Mouse (Mus musculus): ENCODE results near the gene Krt79. TPM values are rescaled to one million over a fixed set of nuclear protein-coding genes. Genes with fewer than 3 reads are reported as not detected.

The Krt79 gene
- polyA plus RNA-seq, 1 experiment from 2014 or later, result 0.29 TPM

GRCm38 (mm10) chr15:101980849-101981248, 40.7 kb upstream of the Krt79 start:
- Histone ChIP-seq H3K9ac (ENCODE audit: low read depth, low read length) (no peak overlapping the region), H3K27ac (peak overlapping the region; percentile 75; the same call in 1 of the 2 replicates), H3K4me3 (replicated peaks; ENCODE audit: low read depth, low read length) (no peak overlapping the region), H3K4me2 (ENCODE audit: low read length) (no peak overlapping the region), H3K27me3 (ENCODE audit: insufficient read depth, low read length) (no peaks in the 10 kb centered on the region), H3K36me3 (ENCODE audit: insufficient read depth, low read length) (no peaks in the 10 kb centered on the region), H3K9me3 (replicated peaks; ENCODE audit: low read length) (no peaks in the 10 kb centered on the region), H3K4me1 (replicated peaks; ENCODE audit: insufficient read depth, low read length) (peaks cover 22% of the 10 kb centered on the region)
- no peak for DNase-seq (ENCODE audit: low spot score)
- TF ChIP-seq CTCF (IDR thresholded peaks at IDR 0.05; ENCODE audit: low read depth), result no peak
- peak; percentile 30; the same call in 1 of the 2 replicates for ATAC-seq (replicated peaks; ENCODE audit: low FRiP score, low read depth)
- 45% methylated on average over 6 of the region's 6 CpGs for WGBS

- no peaks in the 10 kb centered on the region for H3K36me3 ChIP-seq (ENCODE audit: insufficient read depth, low read length)
- H3K27me3 ChIP-seq (ENCODE audit: insufficient read depth, low read length), result no peaks in the 10 kb centered on the region
- peaks cover 25% of the 10 kb centered on the region for H3K4me1 ChIP-seq (replicated peaks; ENCODE audit: insufficient read depth, low read length)
- peak; percentile 90 for DNase-seq (ENCODE audit: low spot score)
- peak overlapping the region; percentile 14; the same call in 1 of the 2 replicates for H3K4me3 ChIP-seq (replicated peaks; ENCODE audit: low read depth, low read length)
- H3K9ac ChIP-seq (ENCODE audit: low read depth, low read length), result peak overlapping the region; percentile 55
- peak; percentile 39; the same call in 1 of the 2 replicates for TF ChIP-seq CTCF (IDR thresholded peaks at IDR 0.05; ENCODE audit: low read depth)
- peak; percentile 91 for ATAC-seq (replicated peaks; ENCODE audit: low FRiP score, low read depth)
- peak overlapping the region; percentile 54 for H3K4me2 ChIP-seq (ENCODE audit: low read length)
- 2% methylated on average over 38 of the region's 39 CpGs for WGBS
- no peaks in the 10 kb centered on the region for H3K9me3 ChIP-seq (replicated peaks; ENCODE audit: low read length)
- peak overlapping the region; percentile 94 for H3K27ac ChIP-seq
Observed at GRCm38 (mm10) chr15:101977043-101977726, 37.1 kb upstream of the Krt79 start.

GRCm38 (mm10) chr15:101976641-101977040, 36.5 kb upstream of the Krt79 start:
- H3K4me1 ChIP-seq (replicated peaks; ENCODE audit: insufficient read depth, low read length), result peaks cover 25% of the 10 kb centered on the region
- no peak for DNase-seq (ENCODE audit: low spot score)
- no peaks in the 10 kb centered on the region for H3K27me3 ChIP-seq (ENCODE audit: insufficient read depth, low read length)
- peak overlapping the region; percentile 55; the same call in 1 of the 2 replicates for H3K9ac ChIP-seq (ENCODE audit: low read depth, low read length)
- no peaks in the 10 kb centered on the region for H3K36me3 ChIP-seq (ENCODE audit: insufficient read depth, low read length)
- no peaks in the 10 kb centered on the region for H3K9me3 ChIP-seq (replicated peaks; ENCODE audit: low read length)
- H3K4me3 ChIP-seq (replicated peaks; ENCODE audit: low read depth, low read length), result no peak overlapping the region
- WGBS, result 23% methylated on average over 3 of the region's 3 CpGs
- peak overlapping the region; percentile 94 for H3K27ac ChIP-seq
- peak overlapping the region; percentile 54; the same call in 1 of the 2 replicates for H3K4me2 ChIP-seq (ENCODE audit: low read length)
- no peak for ATAC-seq (replicated peaks; ENCODE audit: low FRiP score, low read depth)
- no peak for TF ChIP-seq CTCF (IDR thresholded peaks at IDR 0.05; ENCODE audit: low read depth)

GRCm38 (mm10) chr15:101976023-101976422, 35.9 kb upstream of the Krt79 start:
- no peak overlapping the region for H3K9ac ChIP-seq (ENCODE audit: low read depth, low read length)
- no peaks in the 10 kb centered on the region for H3K9me3 ChIP-seq (replicated peaks; ENCODE audit: low read length)
- H3K4me2 ChIP-seq (ENCODE audit: low read length), result no peak overlapping the region
- ATAC-seq (replicated peaks; ENCODE audit: low FRiP score, low read depth) (no peak), DNase-seq (ENCODE audit: low spot score) (peak; percentile 44)
- H3K4me1 ChIP-seq (replicated peaks; ENCODE audit: insufficient read depth, low read length), result peaks cover 25% of the 10 kb centered on the region
- no peaks in the 10 kb centered on the region for H3K27me3 ChIP-seq (ENCODE audit: insufficient read depth, low read length)
- no peaks in the 10 kb centered on the region for H3K36me3 ChIP-seq (ENCODE audit: insufficient read depth, low read length)
- WGBS, result 21% methylated on average over 5 of the region's 5 CpGs
- H3K27ac ChIP-seq, result peak overlapping the region; percentile 94
- no peak for TF ChIP-seq CTCF (IDR thresholded peaks at IDR 0.05; ENCODE audit: low read depth)
- H3K4me3 ChIP-seq (replicated peaks; ENCODE audit: low read depth, low read length), result no peak overlapping the region

GRCm38 (mm10) chr15:101974083-101974845, 34.1 kb upstream of the Krt79 start:
- TF ChIP-seq CTCF (IDR thresholded peaks at IDR 0.05; ENCODE audit: low read depth), result no peak
- Histone ChIP-seq H3K4me3 (replicated peaks; ENCODE audit: low read depth, low read length) (no peak overlapping the region), H3K27me3 (ENCODE audit: insufficient read depth, low read length) (no peaks in the 10 kb centered on the region), H3K9me3 (replicated peaks; ENCODE audit: low read length) (no peaks in the 10 kb centered on the region), H3K27ac (no peak overlapping the region), H3K4me2 (ENCODE audit: low read length) (no peak overlapping the region), H3K36me3 (ENCODE audit: insufficient read depth, low read length) (no peaks in the 10 kb centered on the region), H3K4me1 (replicated peaks; ENCODE audit: insufficient read depth, low read length) (peaks cover 25% of the 10 kb centered on the region), H3K9ac (ENCODE audit: low read depth, low read length) (no peak overlapping the region)
- DNase-seq (ENCODE audit: low spot score) (no peak), ATAC-seq (replicated peaks; ENCODE audit: low FRiP score, low read depth) (no peak)
- WGBS, result 61% methylated on average over 14 of the region's 16 CpGs

- DNase-seq (ENCODE audit: low spot score), result peak; percentile 96
- Histone ChIP-seq H3K4me3 (replicated peaks; ENCODE audit: low read depth, low read length) (no peak overlapping the region), H3K27me3 (ENCODE audit: insufficient read depth, low read length) (no peaks in the 10 kb centered on the region), H3K27ac (no peak overlapping the region), H3K9ac (ENCODE audit: low read depth, low read length) (no peak overlapping the region), H3K4me2 (ENCODE audit: low read length) (no peak overlapping the region), H3K9me3 (replicated peaks; ENCODE audit: low read length) (no peaks in the 10 kb centered on the region), H3K36me3 (ENCODE audit: insufficient read depth, low read length) (no peaks in the 10 kb centered on the region), H3K4me1 (replicated peaks; ENCODE audit: insufficient read depth, low read length) (peaks cover 25% of the 10 kb centered on the region)
- WGBS, result 16% methylated on average over 15 of the region's 15 CpGs
- ATAC-seq (replicated peaks; ENCODE audit: low FRiP score, low read depth), result 0 out of 2 replicates have a peak, but pooled peaks have one; percentile 30
- TF ChIP-seq CTCF (IDR thresholded peaks at IDR 0.05; ENCODE audit: low read depth), result peak; percentile 99
Observed at GRCm38 (mm10) chr15:101973414-101974077, 33.4 kb upstream of the Krt79 start.
